Mouse (Mus musculus) cerebellum, postnatal 4 days (tissue): ENCODE data around the gene Fgfbp1.

ENCODE experiments used
- DNase-seq, 2 experiments: peaks; one replicate each; pipeline ENCODE4 v3.0.0; 2022; ENCODE audit warnings: low spot score in 2 of 2, mixed read lengths in 1 of 2

Gene Fgfbp1

GRCm38 (mm10) chr5:43981620-43982019 lies at the start of gene Fgfbp1:
TSS of gene Fgfbp1 (minus strand) at chr5:43981779.
- no peak for DNase-seq

- DNase-seq, result no peak
Observed at GRCm38 (mm10) chr5:43998295-43998989, 16.9 kb upstream of the Fgfbp1 start.

GRCm38 (mm10) chr5:43997626-43998025 lies 16.0 kb upstream of the Fgfbp1 start:
- no peak for DNase-seq

GRCm38 (mm10) chr5:43996162-43996561 lies 14.6 kb upstream of the Fgfbp1 start:
- no peak for DNase-seq

GRCm38 (mm10) chr5:43994981-43995380 lies 13.4 kb upstream of the Fgfbp1 start:
- no peak for DNase-seq

GRCm38 (mm10) chr5:43990316-43990715 lies 8.7 kb upstream of the Fgfbp1 start:
- peak in 1 of 2 experiments; percentile 32 for DNase-seq

GRCm38 (mm10) chr5:43989017-43989416 lies 7.4 kb upstream of the Fgfbp1 start:
- DNase-seq, result no peak

- DNase-seq, result no peak
Observed at GRCm38 (mm10) chr5:43986212-43986611, 4.6 kb upstream of the Fgfbp1 start.

GRCm38 (mm10) chr5:43982896-43983295 lies 1.3 kb upstream of the Fgfbp1 start:
- DNase-seq, result no peak

GRCm38 (mm10) chr5:43980397-43980796 lies 1.2 kb downstream of the Fgfbp1 start:
- no peak for DNase-seq

- DNase-seq, result no peak
Observed at GRCm38 (mm10) chr5:43976821-43977561, 4.6 kb downstream of the Fgfbp1 start.

GRCm38 (mm10) chr5:43974166-43974565 lies 7.4 kb downstream of the Fgfbp1 start:
- no peak for DNase-seq

- no peak for DNase-seq
Observed at GRCm38 (mm10) chr5:43971156-43971555, 10.4 kb downstream of the Fgfbp1 start.

- no peak for DNase-seq
Observed at GRCm38 (mm10) chr5:43970532-43970931, 11.0 kb downstream of the Fgfbp1 start.

- no peak for DNase-seq
Observed at GRCm38 (mm10) chr5:43968634-43969033, 12.9 kb downstream of the Fgfbp1 start.

- DNase-seq, result no peak
Observed at GRCm38 (mm10) chr5:43961056-43961455, 20.5 kb downstream of the Fgfbp1 start.

- DNase-seq, result no peak
Observed at GRCm38 (mm10) chr5:43959884-43960440, 21.6 kb downstream of the Fgfbp1 start.

- no peak for DNase-seq
Observed at GRCm38 (mm10) chr5:43953241-43953640, 28.3 kb downstream of the Fgfbp1 start.

GRCm38 (mm10) chr5:43948748-43949275 lies 32.8 kb downstream of the Fgfbp1 start:
- DNase-seq, result peak in 1 of 2 experiments; percentile 1

GRCm38 (mm10) chr5:43948111-43948743 lies 33.4 kb downstream of the Fgfbp1 start:
- peak in 1 of 2 experiments; percentile 10 for DNase-seq

- no peak for DNase-seq
Observed at GRCm38 (mm10) chr5:43947330-43947977, 34.1 kb downstream of the Fgfbp1 start.

- DNase-seq, result no peak
Observed at GRCm38 (mm10) chr5:43933269-43933668, 48.3 kb downstream of the Fgfbp1 start.
